Mouse (Mus musculus) heart, embryonic 12.5 days (tissue): ENCODE measurements around the gene Rpl36. TPM values are rescaled to one million over a fixed set of nuclear protein-coding genes. Genes with fewer than 3 reads are reported as not detected.
"Not testable (repeated sequence)": the region's sequence is repeated elsewhere in the genome, so short reads cannot be mapped to it uniquely, and the experiment has no call there.

Experiments used
- ATAC-seq: fragments of 200-750 bp; cut with Nextera tagmentation; 2 replicates; pipeline ENCODE4 v1.8.0; 2017; ENCODE audit warnings: moderate TSS enrichment, moderate library complexity; ENCODE audit not compliant: insufficient number of reproducible peaks, low FRiP score
- H3K27ac ChIP-seq: fragments of 300-500 bp; sonication (generic); 2 replicates; pipeline ENCODE4 v1.5.1; 2016; ENCODE audit warnings: mild to moderate bottlenecking, moderate library complexity; ENCODE audit not compliant: poor library complexity, severe bottlenecking
- H3K27me3 ChIP-seq: fragments of 300-500 bp; sonication (generic); replicated peaks from 2 replicates; pipeline ENCODE4 v1.6.1; 2016; ENCODE audit warnings: mild to moderate bottlenecking, moderate library complexity
- H3K36me3 ChIP-seq: fragments of 300-500 bp; sonication (generic); 2 replicates; pipeline ENCODE4 v1.6.1; 2016; ENCODE audit warnings: mild to moderate bottlenecking, moderate library complexity
- H3K4me1 ChIP-seq: fragments of 300-500 bp; sonication (generic); replicated peaks from 2 replicates; pipeline ENCODE4 v1.6.1; 2016; ENCODE audit warnings: mild to moderate bottlenecking
- H3K4me2 ChIP-seq: fragments of 300-500 bp; sonication (generic); 2 replicates; pipeline ENCODE4 v1.6.1; 2016; ENCODE audit warnings: mild to moderate bottlenecking, moderate library complexity
- H3K4me3 ChIP-seq: fragments of 300-500 bp; sonication (generic); 2 replicates; pipeline ENCODE4 v1.5.1; 2016; ENCODE audit warnings: mild to moderate bottlenecking
- H3K9ac ChIP-seq: fragments of 300-500 bp; sonication (generic); 2 replicates; pipeline ENCODE4 v1.6.1; 2016; ENCODE audit warnings: mild to moderate bottlenecking, moderate library complexity
- H3K9me3 ChIP-seq: fragments of 300-500 bp; sonication (generic); replicated peaks from 2 replicates; pipeline ENCODE4 v1.6.1; 2016; ENCODE audit warnings: mild to moderate bottlenecking, moderate library complexity
- WGBS: fragments of 180-500 bp; shearing (Covaris S2); methylation state at CpG from one replicate; pipeline ENCODE4 v1.1.7; 2016; 5-methylcytosine and 5-hydroxymethylcytosine counted together
- polyA plus RNA-seq: library from polyadenylated mRNA; unstranded; fragments of >200 nt; fragmentation: Nextera tagmentation; extraction: Ambion mirVana; gene quantifications from 2 replicates; pipeline ENCODE4 v1.2.1, GENCODE M21; 2016

Rpl36 gene
- polyA plus RNA-seq, 1 experiment from 2014 or later: 1,273 TPM

GRCm38 (mm10) chr17:56609452-56610171, 3.6 kb upstream of the Rpl36 start, which contains the start of gene 2410015M20Rik:
Gene 2410015M20Rik, minus strand, starts transcription at chr17:56609771.
- Histone ChIP-seq H3K27me3 (no peaks in the 10 kb centered on the region), H3K27ac (peak within 1 kb of the TSS; percentile 80), H3K36me3 (peaks cover 38% of the 10 kb centered on the region), H3K4me2 (peak within 1 kb of the TSS; percentile 90), H3K9me3 (no peaks in the 10 kb centered on the region), H3K4me1 (peaks cover 40% of the 10 kb centered on the region), H3K4me3 (peak within 1 kb of the TSS; percentile 69), H3K9ac (peak within 1 kb of the TSS; percentile 93)
- WGBS: under 1% methylated on average over 44 of the region's 44 CpGs
- ATAC-seq: peak; percentile 86

- no peak overlapping the region for H3K27ac ChIP-seq
- H3K4me3 ChIP-seq: no peak overlapping the region
- H3K4me1 ChIP-seq: peaks cover 52% of the 10 kb centered on the region
- no peaks in the 10 kb centered on the region for H3K27me3 ChIP-seq
- ATAC-seq: no peak
- no peaks in the 10 kb centered on the region for H3K9me3 ChIP-seq
- H3K4me2 ChIP-seq: no peak overlapping the region
- H3K36me3 ChIP-seq: peaks cover 39% of the 10 kb centered on the region
- H3K9ac ChIP-seq: no peak overlapping the region
- 67% methylated on average over 2 of the region's 2 CpGs for WGBS
Measured at GRCm38 (mm10) chr17:56611323-56611722, 1.9 kb upstream of the Rpl36 start.

GRCm38 (mm10) chr17:56611861-56612564, 1.2 kb upstream of the Rpl36 start:
- Histone ChIP-seq H3K9ac (no peak overlapping the region), H3K27me3 (no peaks in the 10 kb centered on the region), H3K4me2 (0 out of 2 replicates have a peak overlapping the region, but pooled peaks have one; percentile 7), H3K36me3 (peaks cover 39% of the 10 kb centered on the region), H3K4me1 (peaks cover 52% of the 10 kb centered on the region), H3K27ac (no peak overlapping the region), H3K4me3 (peak overlapping the region; percentile 8; the same call in 1 of the 2 replicates), H3K9me3 (no peaks in the 10 kb centered on the region)
- 14% methylated on average over 14 of the region's 14 CpGs for WGBS
- ATAC-seq: peak; percentile 10

- H3K27ac ChIP-seq, H3K9me3 ChIP-seq, H3K4me2 ChIP-seq, H3K4me3 ChIP-seq, H3K27me3 ChIP-seq, H3K9ac ChIP-seq, ATAC-seq: not testable (repeated sequence)
- H3K4me1 ChIP-seq: peaks cover 52% of the 10 kb centered on the region
- peaks cover 40% of the 10 kb centered on the region for H3K36me3 ChIP-seq
- WGBS: 71% methylated on average over 10 of the region's 10 CpGs
Measured at GRCm38 (mm10) chr17:56612565-56612939, 664 bp upstream of the Rpl36 start.

- Histone ChIP-seq H3K4me1 (peaks cover 39% of the 10 kb centered on the region), H3K9ac (peak overlapping the region; percentile 94), H3K4me3 (peak overlapping the region; percentile 85), H3K36me3 (peaks cover 48% of the 10 kb centered on the region), H3K27ac (peak overlapping the region; percentile 88), H3K4me2 (peak overlapping the region; percentile 97)
- not testable (repeated sequence) for H3K27me3 ChIP-seq, ATAC-seq, H3K9me3 ChIP-seq
- WGBS: under 1% methylated on average over 26 of the region's 26 CpGs
Measured at GRCm38 (mm10) chr17:56613893-56614292, 677 bp downstream of the Rpl36 start.

- WGBS: 28% methylated on average over 14 of the region's 14 CpGs
- no peaks in the 10 kb centered on the region for H3K9me3 ChIP-seq
Measured at GRCm38 (mm10) chr17:56614391-56615135, 1.3 kb downstream of the Rpl36 start.

GRCm38 (mm10) chr17:56615136-56615784, 2.0 kb downstream of the Rpl36 start:
- H3K36me3 ChIP-seq: peaks cover 62% of the 10 kb centered on the region
- peak overlapping the region; percentile 94 for H3K9ac ChIP-seq

More at GRCm38 (mm10) chr17:56614391-56615135, 1.3 kb downstream of the Rpl36 start:
- Histone ChIP-seq H3K27me3 (no peaks in the 10 kb centered on the region), H3K9ac (peak overlapping the region; percentile 94), H3K4me3 (peak overlapping the region; percentile 85), H3K4me2 (peak overlapping the region; percentile 97), H3K36me3 (peaks cover 55% of the 10 kb centered on the region), H3K27ac (no peak overlapping the region), H3K4me1 (peaks cover 37% of the 10 kb centered on the region)
- ATAC-seq: no peak

GRCm38 (mm10) chr17:56615792-56616191, 2.6 kb downstream of the Rpl36 start:
- WGBS: 89% methylated on average over 4 of the region's 4 CpGs
- H3K36me3 ChIP-seq: peaks cover 67% of the 10 kb centered on the region
- H3K9me3 ChIP-seq: no peaks in the 10 kb centered on the region
- no peak overlapping the region for H3K27ac ChIP-seq
- peaks cover 33% of the 10 kb centered on the region for H3K4me1 ChIP-seq
- ATAC-seq: no peak
- H3K4me2 ChIP-seq: no peak overlapping the region
- no peak overlapping the region for H3K4me3 ChIP-seq
- H3K27me3 ChIP-seq: no peaks in the 10 kb centered on the region
- H3K9ac ChIP-seq: no peak overlapping the region

More at GRCm38 (mm10) chr17:56615136-56615784, 2.0 kb downstream of the Rpl36 start:
- Histone ChIP-seq H3K27me3 (no peaks in the 10 kb centered on the region), H3K4me3 (peak overlapping the region; percentile 85), H3K4me2 (peak overlapping the region; percentile 97), H3K4me1 (peaks cover 36% of the 10 kb centered on the region), H3K27ac (no peak overlapping the region), H3K9me3 (no peaks in the 10 kb centered on the region)
- ATAC-seq: no peak
- WGBS: 84% methylated on average over 11 of the region's 11 CpGs

GRCm38 (mm10) chr17:56616725-56617124, 3.5 kb downstream of the Rpl36 start:
- no peak overlapping the region for H3K27ac ChIP-seq
- H3K4me1 ChIP-seq: peaks cover 25% of the 10 kb centered on the region
- no peak overlapping the region for H3K9ac ChIP-seq
- no peak overlapping the region for H3K4me2 ChIP-seq
- H3K9me3 ChIP-seq: no peaks in the 10 kb centered on the region
- no peaks in the 10 kb centered on the region for H3K27me3 ChIP-seq
- 92% methylated on average over 3 of the region's 3 CpGs for WGBS
- H3K4me3 ChIP-seq: no peak overlapping the region
- ATAC-seq: no peak
- H3K36me3 ChIP-seq: peaks cover 75% of the 10 kb centered on the region

GRCm38 (mm10) chr17:56617628-56618027, 4.4 kb downstream of the Rpl36 start:
- Histone ChIP-seq H3K4me3 (no peak overlapping the region), H3K27ac (no peak overlapping the region), H3K4me2 (no peak overlapping the region), H3K27me3 (no peaks in the 10 kb centered on the region), H3K9me3 (no peaks in the 10 kb centered on the region), H3K9ac (no peak overlapping the region), H3K36me3 (peaks cover 85% of the 10 kb centered on the region), H3K4me1 (peaks cover 17% of the 10 kb centered on the region)
- ATAC-seq: no peak
- 88% methylated on average over 8 of the region's 8 CpGs for WGBS
